Mouse (Mus musculus) limb, embryonic 14.5 days (tissue): ENCODE data around the gene Mettl21a. TPM values are rescaled to one million over a fixed set of nuclear protein-coding genes. Genes with fewer than 3 reads are reported as not detected.
"Not testable (repeated sequence)": the region's sequence is repeated elsewhere in the genome, so short reads cannot be mapped to it uniquely, and the experiment has no call there.

Source experiments
- ATAC-seq: fragments of 200-750 bp; cut with Nextera tagmentation; 2 replicates; pipeline ENCODE4 v1.8.0; 2017; ENCODE audit warnings: low read depth, moderate number of reproducible peaks, moderate TSS enrichment; ENCODE audit not compliant: low FRiP score
- DNase-seq: peaks from one replicate; pipeline ENCODE4 v3.0.0-alpha.2; 2015; ENCODE audit warnings: low spot score
- H3K27ac ChIP-seq: fragments of 300-500 bp; sonication (generic); replicated peaks from 2 replicates; pipeline ENCODE4 v1.5.1; 2014; ENCODE audit warnings: low read depth, mild to moderate bottlenecking, low read length, moderate library complexity, mixed read lengths
- H3K27me3 ChIP-seq: fragments of 300-500 bp; sonication (generic); 2 replicates; pipeline ENCODE4 v1.6.1; 2014; ENCODE audit warnings: low read length, mixed read lengths; ENCODE audit not compliant: control insufficient read depth, insufficient read depth
- H3K36me3 ChIP-seq: fragments of 300-500 bp; sonication (generic); 2 replicates; pipeline ENCODE4 v1.6.1; 2014; ENCODE audit warnings: mild to moderate bottlenecking, low read length, moderate library complexity, mixed read lengths; ENCODE audit not compliant: control insufficient read depth, insufficient read depth
- H3K4me1 ChIP-seq: fragments of 300-500 bp; sonication (generic); 2 replicates; pipeline ENCODE4 v1.6.1; 2014; ENCODE audit warnings: antibody characterized with exemption, low read length, mixed read lengths; ENCODE audit not compliant: control insufficient read depth, insufficient read depth
- H3K4me2 ChIP-seq: fragments of 300-500 bp; sonication (generic); replicated peaks from 2 replicates; pipeline ENCODE4 v1.6.1; 2014; ENCODE audit warnings: low read depth, mild to moderate bottlenecking, low read length, moderate library complexity; ENCODE audit not compliant: severe bottlenecking
- H3K4me3 ChIP-seq: fragments of 300-500 bp; sonication (generic); replicated peaks from 2 replicates; pipeline ENCODE4 v1.5.1; 2014; ENCODE audit warnings: low read length
- H3K9ac ChIP-seq: fragments of 300-500 bp; sonication (generic); 2 replicates; pipeline ENCODE4 v1.6.1; 2014; ENCODE audit warnings: mild to moderate bottlenecking, low read depth, low read length, moderate library complexity; ENCODE audit not compliant: severe bottlenecking
- H3K9me3 ChIP-seq: fragments of 300-500 bp; sonication (generic); 2 replicates; pipeline ENCODE4 v1.6.1; 2016; ENCODE audit warnings: low read length; ENCODE audit not compliant: control insufficient read depth
- POLR2A ChIP-seq: fragments of 200-500 bp; IDR thresholded peaks from 2 replicates; pipeline ENCODE4 v1.8.0; 2012; ENCODE audit warnings: inconsistent platforms, mild to moderate bottlenecking, moderate library complexity, borderline replicate concordance; ENCODE audit not compliant: insufficient read depth, insufficient read length; ENCODE audit errors: extremely low read depth
- whole genome bisulfite sequencing: fragments of 180-500 bp; shearing (Covaris S2); extraction: QIAGEN DNeasy Blood & Tissue Kit; methylation state at CpG from one replicate; pipeline ENCODE4 v1.1.7; 2014; 5-methylcytosine and 5-hydroxymethylcytosine counted together
- polyA plus RNA-seq, 2 experiments: library from polyadenylated mRNA; depleted of rRNA in 1 of 2; stranded (reverse) in 1 of 2; unstranded in 1 of 2; fragments of >200 nt; fragmentation: Nextera tagmentation in 1 of 2; extraction: Ambion mirVana in 1 of 2; gene quantifications; 2 replicates each; pipeline versions ENCODE4 v1.2.1 to v1.2.3; 2012 to 2014

The Mettl21a gene
- polyA plus RNA-seq, 2 experiments, result 20.7 to 27.6 TPM

DNA sequence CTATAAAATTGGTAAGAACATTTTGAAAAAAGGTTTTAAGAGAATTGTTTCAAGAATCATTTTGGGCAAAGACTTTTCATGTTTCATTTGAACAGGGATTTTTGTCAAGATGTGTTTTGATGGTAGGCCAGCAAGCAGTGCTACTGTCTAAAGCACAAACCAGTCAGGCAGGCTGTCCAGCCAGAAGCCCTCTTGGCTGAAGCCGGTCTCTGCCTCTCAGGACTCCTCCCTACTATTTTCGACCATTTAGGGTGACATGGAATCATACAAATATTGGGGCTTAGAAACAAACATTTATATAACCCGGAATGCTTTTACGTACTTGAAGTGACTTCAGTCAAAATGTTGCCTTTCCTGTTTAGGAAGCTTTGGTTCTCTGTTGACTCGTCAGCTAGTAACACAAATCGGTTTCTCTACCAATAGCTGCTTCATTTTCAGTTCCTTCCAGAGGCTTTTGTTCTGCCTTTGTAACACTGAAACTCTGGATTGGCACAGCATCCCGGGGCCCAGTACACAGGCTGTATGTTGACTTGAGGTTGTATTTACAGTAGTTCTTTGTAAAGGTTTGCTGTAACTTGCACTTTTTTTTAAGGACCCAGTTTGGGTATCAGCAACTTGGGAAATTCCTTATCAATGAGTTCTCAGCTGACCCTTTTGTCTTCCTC lies 16.5 kb downstream of the Mettl21a start:
- ATAC-seq (no peak), DNase-seq (no peak)
- no peak overlapping the region for H3K9ac ChIP-seq
- TF ChIP-seq POLR2A, result no peak
- no peaks in the 10 kb centered on the region for H3K27me3 ChIP-seq
- no peak overlapping the region for H3K4me3 ChIP-seq
- no peak overlapping the region for H3K27ac ChIP-seq
- no peaks in the 10 kb centered on the region for H3K9me3 ChIP-seq
- H3K36me3 ChIP-seq, result peaks cover 44% of the 10 kb centered on the region
- H3K4me1 ChIP-seq, result no peaks in the 10 kb centered on the region
- WGBS, result 83% methylated on average over 7 of the region's 7 CpGs
- no peak overlapping the region for H3K4me2 ChIP-seq

DNA sequence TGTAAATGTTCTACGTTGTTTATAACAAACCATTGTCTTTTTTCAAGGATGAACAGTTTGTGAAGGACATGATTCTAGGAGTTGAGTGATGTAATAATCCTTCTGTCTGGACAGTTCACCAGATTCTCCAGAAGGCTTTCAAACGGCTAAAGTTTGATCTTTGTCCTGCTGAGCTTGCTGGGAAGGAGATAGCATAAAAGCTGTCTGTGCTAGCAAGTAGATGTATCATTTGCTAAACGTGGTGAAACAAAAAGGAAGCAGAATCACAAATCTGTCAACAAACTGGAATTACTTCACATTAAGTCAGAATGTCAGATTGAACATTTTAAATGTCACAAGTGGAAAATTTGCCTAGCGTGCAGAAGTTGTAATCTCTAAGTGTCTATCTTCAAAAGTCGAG lies 18.1 kb downstream of the Mettl21a start:
- Histone ChIP-seq H3K4me3 (no peak overlapping the region), H3K27ac (no peak overlapping the region), H3K4me2 (no peak overlapping the region), H3K4me1 (no peaks in the 10 kb centered on the region), H3K36me3 (peaks cover 33% of the 10 kb centered on the region), H3K9ac (no peak overlapping the region), H3K9me3 (no peaks in the 10 kb centered on the region), H3K27me3 (no peaks in the 10 kb centered on the region)
- ATAC-seq, result no peak
- whole genome bisulfite sequencing, result 56% methylated on average over 5 of the region's 5 CpGs
- no peak for TF ChIP-seq POLR2A
- no peak for DNase-seq

GRCm38 (mm10) chr1:64578801-64579200 lies 38.2 kb downstream of the Mettl21a start:
- DNase-seq (no peak), ATAC-seq (no peak)
- Histone ChIP-seq H3K27me3 (no peaks in the 10 kb centered on the region), H3K9ac (no peak overlapping the region), H3K4me2 (no peak overlapping the region), H3K27ac (no peak overlapping the region), H3K36me3 (peaks cover 55% of the 10 kb centered on the region), H3K4me1 (no peaks in the 10 kb centered on the region), H3K9me3 (no peaks in the 10 kb centered on the region), H3K4me3 (no peak overlapping the region)
- WGBS, result 80% methylated on average over 3 of the region's 3 CpGs
- no peak for TF ChIP-seq POLR2A

GRCm38 (mm10) chr1:64577911-64578310 lies 39.1 kb downstream of the Mettl21a start:
- DNase-seq, H3K27ac ChIP-seq, H3K27me3 ChIP-seq, ATAC-seq, H3K9me3 ChIP-seq, H3K4me3 ChIP-seq, H3K4me2 ChIP-seq, H3K9ac ChIP-seq, H3K4me1 ChIP-seq: not testable (repeated sequence)
- H3K36me3 ChIP-seq, result peaks cover 55% of the 10 kb centered on the region
- 52% methylated on average over 9 of the region's 9 CpGs for WGBS

DNA sequence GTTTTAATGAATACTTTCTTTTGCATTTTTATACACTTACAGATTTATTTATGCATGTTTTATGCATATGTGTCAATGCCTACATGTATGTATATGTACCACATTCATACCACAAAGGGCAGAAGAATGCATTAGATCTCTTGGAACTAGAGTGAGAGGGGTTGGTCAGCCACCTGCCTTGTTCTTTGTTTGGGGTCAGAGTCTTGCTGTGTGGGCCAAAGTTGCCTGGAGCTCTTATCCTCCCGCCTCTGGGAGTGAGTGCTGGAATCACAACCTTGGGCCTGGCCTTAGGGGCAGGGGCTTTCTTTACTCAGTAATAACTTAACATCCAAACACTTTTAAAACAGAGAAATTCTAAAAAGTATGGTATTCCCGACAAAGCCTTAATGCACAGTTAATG lies 40.3 kb downstream of the Mettl21a start:
- no peak overlapping the region for H3K4me3 ChIP-seq
- ATAC-seq (no peak), DNase-seq (no peak)
- H3K9ac ChIP-seq, result no peak overlapping the region
- H3K4me2 ChIP-seq, result no peak overlapping the region
- peaks cover 59% of the 10 kb centered on the region for H3K36me3 ChIP-seq
- no peaks in the 10 kb centered on the region for H3K9me3 ChIP-seq
- H3K27ac ChIP-seq, result no peak overlapping the region
- WGBS, result 79% methylated on average over 2 of the region's 2 CpGs
- H3K4me1 ChIP-seq, result no peaks in the 10 kb centered on the region
- H3K27me3 ChIP-seq, result no peaks in the 10 kb centered on the region
- TF ChIP-seq POLR2A, result no peak

- Histone ChIP-seq H3K9me3 (no peaks in the 10 kb centered on the region), H3K27me3 (no peaks in the 10 kb centered on the region), H3K9ac (no peak overlapping the region), H3K27ac (no peak overlapping the region), H3K4me1 (no peaks in the 10 kb centered on the region), H3K36me3 (peaks cover 52% of the 10 kb centered on the region), H3K4me2 (no peak overlapping the region), H3K4me3 (no peak overlapping the region)
- no peak for DNase-seq
- 81% methylated on average over 7 of the region's 7 CpGs for WGBS
- TF ChIP-seq POLR2A, result no peak
- ATAC-seq, result no peak
Measured at GRCm38 (mm10) chr1:64576022-64576421, 41.0 kb downstream of the Mettl21a start.
